Mouse (Mus musculus) liver, embryonic 14.5 days (tissue): Measurements from ENCODE around the gene Gmcl1.

Experiments
- CTCF ChIP-seq: IDR thresholded peaks from 2 replicates; pipeline ENCODE4 v1.5.1; 2016; ENCODE audit warnings: antibody characterized with exemption, low read depth, control low read depth
- EP300 ChIP-seq: IDR thresholded peaks from 2 replicates; pipeline ENCODE4 v1.6.1; 2016; ENCODE audit warnings: antibody characterized with exemption, low read depth

- no peak for TF ChIP-seq CTCF
- TF ChIP-seq EP300 = no peak
These were observed 40.6 kb upstream of the Gmcl1 start for GRCm38 (mm10) chr6:86773830-86774229.
